Mouse (Mus musculus): Measurements from ENCODE around the gene Paxx. TPM values are rescaled to one million over a fixed set of nuclear protein-coding genes. Genes with fewer than 3 reads are reported as not detected.

The Paxx gene
- polyA plus RNA-seq, 1 experiment, result 62.7 TPM

DNA sequence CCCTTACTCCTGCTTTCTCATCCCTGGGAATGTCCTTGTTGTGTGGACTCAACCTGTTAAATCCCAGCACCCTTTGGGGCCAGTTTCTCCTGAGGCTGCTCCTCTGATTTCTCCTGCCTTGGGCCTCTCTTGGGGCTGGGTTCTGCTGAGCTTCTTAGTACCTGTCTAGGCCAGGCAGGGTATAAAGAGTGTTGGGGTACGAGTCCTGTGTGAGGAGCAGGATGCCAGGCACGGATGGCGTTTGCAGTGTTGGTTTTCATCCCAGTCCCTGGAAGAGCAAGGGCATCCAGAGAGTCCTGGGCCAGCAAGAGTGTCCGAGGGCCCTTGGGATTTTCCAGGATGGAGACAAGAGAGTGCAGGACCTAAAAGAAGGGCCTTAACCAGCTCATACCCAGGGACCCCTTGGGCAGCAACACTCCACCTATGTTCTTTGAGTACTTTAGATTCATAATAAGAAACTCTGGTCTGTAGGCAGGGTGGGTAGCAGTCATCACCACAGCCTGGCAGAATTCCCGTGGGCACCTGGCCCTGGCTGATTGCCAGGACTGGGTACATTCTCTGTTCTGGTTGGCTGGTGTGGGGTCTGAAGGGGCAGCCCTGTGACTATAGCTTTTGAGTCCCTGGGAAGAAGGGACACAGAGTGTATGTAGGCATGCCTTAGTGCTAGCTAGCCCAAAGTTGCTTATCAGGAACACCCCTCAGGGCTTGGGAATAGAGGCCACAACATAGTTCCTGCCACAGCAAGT, 31.3 kb downstream of the Paxx start:
- no peaks in the 10 kb centered on the region for H3K27me3 ChIP-seq (ENCODE audit: control insufficient read depth, insufficient read depth, low read length)
- H3K36me3 ChIP-seq (ENCODE audit: control insufficient read depth, insufficient read depth, low read length), result no peaks in the 10 kb centered on the region
- no peak overlapping the region for H3K27ac ChIP-seq (ENCODE audit: insufficient read depth, low read depth, low read length)
- TF ChIP-seq CTCF (IDR thresholded peaks at IDR 0.05; ENCODE audit: extremely low read depth, insufficient read length, insufficient replicate concordance, low read depth, low read length), result no peak
- H3K4me1 ChIP-seq (ENCODE audit: control insufficient read depth, insufficient read depth, insufficient read length, low read length), result no peaks in the 10 kb centered on the region
- WGBS, result 70% methylated on average over 5 of the region's 5 CpGs
- H3K4me3 ChIP-seq (ENCODE audit: low read depth, low read length), result peak overlapping the region; percentile 80

DNA sequence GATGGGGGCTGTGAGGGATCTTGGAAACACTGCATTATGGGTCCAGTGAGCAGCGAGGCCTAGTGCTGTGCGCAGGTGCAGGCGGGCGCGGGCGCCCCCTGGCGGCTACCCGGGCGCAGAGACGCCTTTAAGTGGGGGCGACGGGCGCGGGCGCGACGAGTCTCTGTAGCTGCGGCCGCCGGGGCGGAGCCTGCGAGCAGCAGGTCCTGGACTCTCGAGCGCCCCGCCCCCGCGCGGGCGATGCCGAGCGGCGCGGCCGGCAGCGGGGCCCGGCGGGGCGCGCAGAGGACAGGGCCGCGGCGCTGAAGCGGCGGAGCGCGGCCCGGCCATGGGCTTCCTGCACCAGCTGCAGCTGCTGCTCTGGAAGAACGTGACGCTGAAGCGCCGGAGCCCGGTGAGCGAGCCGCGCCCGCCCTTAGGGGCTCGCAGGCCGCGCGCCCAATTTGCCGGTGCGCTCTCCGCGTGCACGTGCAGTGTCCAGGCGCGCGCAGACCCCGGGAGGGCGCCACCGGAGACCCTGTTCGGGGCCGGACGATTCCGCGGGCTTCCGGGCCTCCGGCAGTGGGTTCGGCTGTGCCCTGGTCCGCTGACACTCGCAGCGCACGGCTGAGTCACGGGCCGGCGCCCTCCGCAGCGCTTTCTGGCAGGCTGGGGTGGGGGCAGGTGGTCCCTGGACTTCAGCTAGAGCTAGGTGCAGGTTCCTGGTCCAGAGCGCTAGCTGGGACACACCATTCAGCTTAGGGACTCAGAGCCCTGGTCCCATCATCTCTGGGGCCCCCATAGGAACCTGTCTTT, 32.3 kb downstream of the Paxx start, which contains the start of gene Abca2:
TSS of gene Abca2 (plus strand) at position 262 of the 795 bp plus-strand sequence.
- Histone ChIP-seq H3K36me3 (ENCODE audit: control insufficient read depth, insufficient read depth, low read length) (no peaks in the 10 kb centered on the region), H3K27me3 (ENCODE audit: control insufficient read depth, insufficient read depth, low read length) (no peaks in the 10 kb centered on the region), H3K27ac (ENCODE audit: insufficient read depth, low read depth, low read length) (no peak within 1 kb of the TSS), H3K4me1 (ENCODE audit: control insufficient read depth, insufficient read depth, insufficient read length, low read length) (peaks cover under 1% of the 10 kb centered on the region), H3K4me3 (ENCODE audit: low read depth, low read length) (peak within 1 kb of the TSS; percentile 80)
- under 1% methylated on average over 89 of the region's 89 CpGs for WGBS
- no peak; the same call in 1 of the 2 replicates for TF ChIP-seq POLR2A (IDR thresholded peaks at IDR 0.05; ENCODE audit: low read depth, low read length)
- TF ChIP-seq CTCF (IDR thresholded peaks at IDR 0.05; ENCODE audit: extremely low read depth, insufficient read length, insufficient replicate concordance, low read depth, low read length), result peak; percentile 94

DNA sequence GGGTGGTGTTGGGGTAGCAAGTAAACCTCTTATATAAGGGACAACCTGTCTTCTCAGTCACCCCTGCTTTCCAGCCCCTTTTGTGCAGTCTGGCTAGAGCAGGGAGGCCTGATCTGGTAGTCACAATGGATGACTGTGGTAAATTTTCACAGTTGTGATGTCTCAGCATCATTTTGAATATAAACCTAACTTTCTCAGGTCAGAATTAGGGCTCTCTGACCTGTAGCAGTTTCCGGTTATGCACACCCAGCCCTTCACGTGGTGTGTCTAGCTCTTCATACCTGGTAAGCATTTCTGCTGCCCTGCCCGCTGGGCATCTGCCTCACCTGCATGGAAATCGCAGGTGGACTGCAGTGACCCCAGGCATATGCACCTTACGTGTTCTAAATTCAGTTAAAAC, 33.6 kb downstream of the Paxx start:
- H3K36me3 ChIP-seq (ENCODE audit: control insufficient read depth, insufficient read depth, low read length), result no peaks in the 10 kb centered on the region
- peaks cover 13% of the 10 kb centered on the region for H3K4me1 ChIP-seq (ENCODE audit: control insufficient read depth, insufficient read depth, insufficient read length, low read length)
- WGBS, result 94% methylated on average over 5 of the region's 5 CpGs
- no peak overlapping the region for H3K4me3 ChIP-seq (ENCODE audit: low read depth, low read length)
- H3K27me3 ChIP-seq (ENCODE audit: control insufficient read depth, insufficient read depth, low read length), result no peaks in the 10 kb centered on the region
- TF ChIP-seq CTCF (IDR thresholded peaks at IDR 0.05; ENCODE audit: extremely low read depth, insufficient read length, insufficient replicate concordance, low read depth, low read length) (no peak), POLR2A (IDR thresholded peaks at IDR 0.05; ENCODE audit: low read depth, low read length) (no peak)
- H3K27ac ChIP-seq (ENCODE audit: insufficient read depth, low read depth, low read length), result no peak overlapping the region

DNA sequence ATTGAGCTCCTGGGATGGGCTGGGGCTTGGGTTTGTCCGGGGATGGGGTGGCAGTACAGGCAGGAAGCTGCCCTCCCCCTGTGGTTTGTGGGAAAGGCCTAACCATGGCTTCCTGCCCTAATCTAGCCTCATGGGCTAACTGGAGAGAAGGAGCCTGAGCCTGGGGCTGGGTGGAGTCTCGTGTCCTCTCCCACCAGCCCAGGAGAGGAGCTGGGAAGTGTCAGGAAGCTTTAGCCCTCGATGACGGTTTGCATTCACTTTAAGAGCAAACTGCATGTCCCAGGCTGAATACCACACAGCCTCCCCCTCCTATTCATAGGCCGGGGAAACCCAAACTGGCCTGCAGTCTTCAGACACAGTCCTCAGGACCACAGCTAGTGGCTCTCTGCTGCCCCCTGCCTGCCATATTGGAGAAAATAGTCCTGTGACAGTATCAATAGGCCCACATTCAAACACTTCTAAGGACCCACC, 34.1 kb downstream of the Paxx start:
- TF ChIP-seq POLR2A (IDR thresholded peaks at IDR 0.05; ENCODE audit: low read depth, low read length) (no peak), CTCF (IDR thresholded peaks at IDR 0.05; ENCODE audit: extremely low read depth, insufficient read length, insufficient replicate concordance, low read depth, low read length) (peak; percentile 85; the same call in 1 of the 2 replicates)
- H3K27ac ChIP-seq (ENCODE audit: insufficient read depth, low read depth, low read length), result 0 out of 2 replicates have a peak overlapping the region, but pooled peaks have one; percentile 20
- peaks cover 14% of the 10 kb centered on the region for H3K4me1 ChIP-seq (ENCODE audit: control insufficient read depth, insufficient read depth, insufficient read length, low read length)
- H3K36me3 ChIP-seq (ENCODE audit: control insufficient read depth, insufficient read depth, low read length), result no peaks in the 10 kb centered on the region
- H3K4me3 ChIP-seq (ENCODE audit: low read depth, low read length), result no peak overlapping the region
- no peaks in the 10 kb centered on the region for H3K27me3 ChIP-seq (ENCODE audit: control insufficient read depth, insufficient read depth, low read length)
- WGBS, result 40% methylated on average over 5 of the region's 5 CpGs

- TF ChIP-seq POLR2A (IDR thresholded peaks at IDR 0.05; ENCODE audit: low read depth, low read length), result no peak
- no peak for TF ChIP-seq CTCF (IDR thresholded peaks at IDR 0.05; ENCODE audit: extremely low read depth, insufficient read length, insufficient replicate concordance, low read depth, low read length)
- H3K27ac ChIP-seq (ENCODE audit: insufficient read depth, low read depth, low read length), result no peak overlapping the region
- no peaks in the 10 kb centered on the region for H3K27me3 ChIP-seq (ENCODE audit: control insufficient read depth, insufficient read depth, low read length)
- no peaks in the 10 kb centered on the region for H3K36me3 ChIP-seq (ENCODE audit: control insufficient read depth, insufficient read depth, low read length)
- no peak overlapping the region for H3K4me3 ChIP-seq (ENCODE audit: low read depth, low read length)
- 64% methylated on average over 27 of the region's 27 CpGs for WGBS
- peaks cover 14% of the 10 kb centered on the region for H3K4me1 ChIP-seq (ENCODE audit: control insufficient read depth, insufficient read depth, insufficient read length, low read length)
Measured at GRCm38 (mm10) chr2:25425481-25425880, 35.4 kb downstream of the Paxx start.

GRCm38 (mm10) chr2:25423626-25424025, 37.3 kb downstream of the Paxx start:
- Histone ChIP-seq H3K4me1 (ENCODE audit: control insufficient read depth, insufficient read depth, insufficient read length, low read length) (peaks cover 14% of the 10 kb centered on the region), H3K36me3 (ENCODE audit: control insufficient read depth, insufficient read depth, low read length) (no peaks in the 10 kb centered on the region), H3K4me3 (ENCODE audit: low read depth, low read length) (no peak overlapping the region), H3K27ac (ENCODE audit: insufficient read depth, low read depth, low read length) (no peak overlapping the region), H3K27me3 (ENCODE audit: control insufficient read depth, insufficient read depth, low read length) (no peaks in the 10 kb centered on the region)
- WGBS, result 68% methylated on average over 1 of the region's 1 CpGs
- no peak for TF ChIP-seq POLR2A (IDR thresholded peaks at IDR 0.05; ENCODE audit: low read depth, low read length)
- TF ChIP-seq CTCF (IDR thresholded peaks at IDR 0.05; ENCODE audit: extremely low read depth, insufficient read length, insufficient replicate concordance, low read depth, low read length), result no peak

All from small intestine, adult 2 months (tissue).